ENCODE assay signal across 8 mouse cellular contexts in genomic region chr5:72817523-72818091, GRCm38 (mm10). TPM values are rescaled to one million over a fixed set of nuclear protein-coding genes. Genes with fewer than 3 reads are reported as not detected.
DNase-seq lines count a peak whose midpoint lies in the region; ATAC-seq and TF ChIP-seq lines count a peak whose summit lies in the region.

No protein-coding gene starts in this region.

- ATAC-seq in CD4-positive, CD25-positive, alpha-beta regulatory T cell, adult 4 months, result peak; percentile 87
- 0 out of 2 replicates have a peak, but pooled peaks have one; percentile 42 for ATAC-seq in heart, embryonic 16.5 days (replicated peaks; ENCODE audit: extremely low read depth, insufficient read depth, low FRiP score)
- ATAC-seq in megakaryocyte-erythroid progenitor cell, adult 5-6 weeks (replicated peaks; ENCODE audit: low FRiP score, low TSS enrichment, poor library complexity, severe bottlenecking), result peak; percentile 81

- TF ChIP-seq EP300 in heart, adult 2 months (IDR thresholded peaks at IDR 0.05; ENCODE audit: insufficient read depth, low read depth, low read length), result no peak

- no peak for TF ChIP-seq POLR2A in heart, adult 2 months (IDR thresholded peaks at IDR 0.05; ENCODE audit: insufficient read depth, low read depth, low read length)
- no peak for TF ChIP-seq POLR2A in cerebellum, adult 2 months (IDR thresholded peaks at IDR 0.05; ENCODE audit: borderline replicate concordance, insufficient read depth, low read length)

- TF ChIP-seq CTCF in heart, adult 2 months (IDR thresholded peaks at IDR 0.05), result no peak
- TF ChIP-seq CTCF in cerebellum, adult 2 months (IDR thresholded peaks at IDR 0.05; ENCODE audit: borderline replicate concordance, insufficient read depth, low read depth, low read length), result no peak

- peaks cover 2% of the 10 kb centered on the region; the same call in 1 of the 2 replicates for H3K79me2 ChIP-seq in heart, adult 2 months (replicated peaks; ENCODE audit: control insufficient read depth, insufficient read depth, low read length)

- no peak overlapping the region for H3K4me3 ChIP-seq in heart, adult 2 months
- H3K4me3 ChIP-seq in heart, embryonic 16.5 days (ENCODE audit: low read length), result peak overlapping the region; percentile 2; the same call in 1 of the 2 replicates
- no peak overlapping the region for H3K4me3 ChIP-seq in cerebellum, adult 2 months (replicated peaks; ENCODE audit: insufficient read depth, low read depth, low read length)

- no peaks in the 10 kb centered on the region for H3K36me3 ChIP-seq in heart, adult 2 months (ENCODE audit: control insufficient read depth, insufficient read depth, low read length)
- H3K36me3 ChIP-seq in heart, embryonic 16.5 days (ENCODE audit: control insufficient read depth, insufficient read depth), result peaks cover 3% of the 10 kb centered on the region; the same call in 1 of the 2 replicates

- peak; percentile 33 to 39 for DNase-seq in heart, adult 2 months
- no peak for DNase-seq in heart, postnatal 14 days
- no peak for DNase-seq in layer of hippocampus, postnatal 10 days (ENCODE audit: low spot score in 2 of 2)
- no peak for DNase-seq in cerebellum, adult 2 months
- DNase-seq in gastrocnemius, postnatal 25 days, result no peak

- WGBS in heart, adult 2 months, result 46% methylated on average over 10 of the region's 10 CpGs
- WGBS in heart, embryonic 16.5 days, result 21% methylated on average over 10 of the region's 10 CpGs
- 36% methylated on average over 10 of the region's 10 CpGs for WGBS in cerebellum, adult 2 months

- H3K27ac ChIP-seq in heart, adult 2 months, result no peak overlapping the region
- H3K27ac ChIP-seq in heart, embryonic 16.5 days (ENCODE audit: low read length), result peak overlapping the region; percentile 48
- H3K27ac ChIP-seq in cerebellum, adult 2 months (ENCODE audit: insufficient read depth, low read length), result no peak overlapping the region

- H3K4me1 ChIP-seq in heart, adult 2 months (ENCODE audit: control insufficient read depth, insufficient read depth, low read length), result peaks cover 4% of the 10 kb centered on the region; the same call in 1 of the 2 replicates
- peaks cover 10% of the 10 kb centered on the region for H3K4me1 ChIP-seq in heart, embryonic 16.5 days (ENCODE audit: control insufficient read depth, insufficient read depth, low read length)
- no peaks in the 10 kb centered on the region for H3K4me1 ChIP-seq in cerebellum, adult 2 months (ENCODE audit: control insufficient read depth, insufficient read depth, low read length)

- intact Hi-C loops in heart, adult 2 months (cut with DNase I), result no loop called here
- intact Hi-C loops in heart, postnatal 14 days (cut with DNase I), result no loop called here

- peak overlapping the region; percentile 31; the same call in 1 of the 2 replicates for H3K4me2 ChIP-seq in heart, embryonic 16.5 days (ENCODE audit: low read depth, low read length)

- no peaks in the 10 kb centered on the region for H3K27me3 ChIP-seq in heart, adult 2 months (ENCODE audit: control insufficient read depth, insufficient read depth, low read length)
- no peaks in the 10 kb centered on the region for H3K27me3 ChIP-seq in heart, embryonic 16.5 days (ENCODE audit: control insufficient read depth, insufficient read depth, low read length)
- H3K27me3 ChIP-seq in cerebellum, adult 2 months (ENCODE audit: control insufficient read depth, insufficient read depth, low read length), result no peaks in the 10 kb centered on the region

- no peaks in the 10 kb centered on the region for H3K9me3 ChIP-seq in heart, embryonic 16.5 days (replicated peaks; ENCODE audit: control insufficient read depth, low read length)

- H3K9ac ChIP-seq in heart, adult 2 months (ENCODE audit: low read depth, low read length), result no peak overlapping the region
- H3K9ac ChIP-seq in heart, embryonic 16.5 days (ENCODE audit: low read length), result peak overlapping the region; percentile 34; the same call in 1 of the 2 replicates

RNA-seq across cellular contexts. Expression of gene Tec, which starts 50.7 kb away (rescaled TPM):
- total RNA-seq in heart, adult 2 months (2021), result 10 to 100 TPM; 12.8 to 13.8 TPM
- polyA plus RNA-seq in heart, adult 2 months (2012; rRNA removed), result 5.7 and 9.3 TPM in 2 replicates
- total RNA-seq in heart, postnatal 14 days (2021), result 10 to 100 TPM; 11.0 to 11.9 TPM
- 10 to 100 TPM; 11.5 to 19.9 TPM for polyA plus RNA-seq in CD4-positive, CD25-positive, alpha-beta regulatory T cell, adult 4 months (2017; shearing (Covaris generic))
- polyA plus RNA-seq in heart, embryonic 16.5 days (2015; fragmentation: Nextera tagmentation; extraction: Ambion mirVana), result 17.9 and 23.0 TPM in 2 replicates
- 4.8 and 10.0 TPM in 2 replicates for total RNA-seq in megakaryocyte-erythroid progenitor cell, adult 5-6 weeks (2014; fragmentation: Nextera tagmentation)
- total RNA-seq in megakaryocyte-erythroid progenitor cell, adult 5-6 weeks (2017), result 16.3 and 21.6 TPM in 2 replicates
- 1 to 10 TPM; 2.1 to 2.4 TPM for total RNA-seq in layer of hippocampus, postnatal 10 days (2021)
- polyA plus RNA-seq in cerebellum, adult 2 months (2012; rRNA removed), result 1.8 and 2.5 TPM in 2 replicates
- 1 to 10 TPM; 1.8 to 1.9 TPM for total RNA-seq in gastrocnemius, postnatal 25 days (2021)

Comparison
In these comparisons a context has a peak if more than half of its experiments do, and no peak if none do; other contexts are left out.
1. DNase-seq: peak in heart, adult 2 months (2 of 2); none in heart, postnatal 14 days (0 of 2), layer of hippocampus, postnatal 10 days (0 of 2), cerebellum, adult 2 months (0 of 2) and gastrocnemius, postnatal 25 days (single experiment).
2. Peak in every context shown above with its lines, with median percentiles within 50 percentile points of each other: ATAC-seq.